Mouse (Mus musculus) thymus, adult 2 months (tissue): Measurements from ENCODE around the gene Glis3.

ENCODE experiments used
- CTCF ChIP-seq: fragments of 200-500 bp; IDR thresholded peaks from 2 replicates; pipeline ENCODE4 v1.5.1; 2012; ENCODE audit warnings: mild to moderate bottlenecking, control low read depth, low read length, moderate library complexity, borderline replicate concordance; ENCODE audit not compliant: control insufficient read depth, poor library complexity, insufficient read depth; ENCODE audit errors: extremely low read depth
- POLR2A ChIP-seq: fragments of 200-500 bp; IDR thresholded peaks from 2 replicates; pipeline ENCODE4 v1.6.1; 2012; ENCODE audit warnings: mild to moderate bottlenecking, low read length, control low read depth, moderate library complexity; ENCODE audit not compliant: control insufficient read depth, poor library complexity, insufficient read depth; ENCODE audit errors: extremely low read depth

- TF ChIP-seq CTCF: no peak
- TF ChIP-seq POLR2A: no peak
Measured at GRCm38 (mm10) chr19:28283241-28284097, 396.4 kb downstream of the Glis3 start.
